Mouse (Mus musculus) spleen, postnatal 14 days (tissue): Measurements from ENCODE around the gene Hdac4.
A peak's percentile ranks its signal among the peaks of the same experiment; 100 is the strongest.

Experiments used
- DNase-seq, 2 experiments: peaks; one replicate each; pipeline ENCODE4 v3.0.0; 2021 to 2022; ENCODE audit warnings: low spot score in 2 of 2

The Hdac4 gene

DNA sequence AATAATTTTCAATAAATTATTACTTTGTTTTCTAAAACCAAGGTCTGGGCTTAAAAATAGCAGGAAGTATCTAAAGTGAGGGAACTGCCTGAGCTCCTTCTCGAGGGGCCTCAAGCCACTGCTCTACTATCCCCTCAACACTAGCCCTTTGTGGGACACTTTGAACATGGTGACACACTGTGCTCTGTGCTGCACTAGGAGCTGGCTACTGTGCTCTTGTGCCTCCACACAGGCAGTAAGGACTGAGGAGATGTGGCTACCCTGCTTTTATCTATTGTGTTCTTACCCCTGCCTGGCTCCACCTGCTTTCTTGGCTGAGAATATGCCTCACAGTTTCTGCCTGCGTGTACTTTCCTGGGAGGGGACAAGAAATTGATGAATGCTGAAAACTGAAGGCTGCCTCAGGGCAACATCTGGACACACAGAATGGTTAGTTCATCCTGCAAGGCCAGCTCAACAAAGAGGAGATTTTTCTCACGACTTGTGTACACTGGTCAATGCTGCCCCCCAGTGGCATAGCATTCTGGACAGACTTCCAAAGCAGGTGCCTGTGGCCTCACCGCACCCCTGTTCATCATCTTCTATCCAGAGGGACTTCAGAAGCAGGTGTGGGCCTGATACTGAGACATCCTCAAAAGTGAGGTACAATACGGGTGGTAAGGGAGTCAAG, 226.7 kb downstream of the Hdac4 start:
- DNase-seq = no peak

DNA sequence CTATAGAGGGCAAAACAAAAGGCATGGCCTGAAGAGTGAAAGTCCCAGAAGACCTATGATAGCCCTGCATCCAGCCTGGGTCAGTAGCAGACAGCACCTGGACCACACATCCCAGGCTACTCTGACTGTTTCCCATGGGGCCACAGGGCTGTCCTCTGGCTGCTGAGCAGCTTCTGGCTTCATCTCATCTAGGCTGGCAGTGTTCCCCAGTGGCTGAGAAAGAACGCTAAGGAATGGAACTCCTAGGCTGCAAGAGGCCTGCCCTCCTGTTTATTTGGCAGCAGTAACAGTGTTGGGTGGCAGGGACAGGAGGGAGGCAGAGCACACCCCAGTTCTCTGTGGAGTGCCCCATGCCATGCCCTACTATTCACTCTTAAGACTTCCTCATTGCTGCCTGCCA, 228.5 kb downstream of the Hdac4 start:
- no peak for DNase-seq

DNA sequence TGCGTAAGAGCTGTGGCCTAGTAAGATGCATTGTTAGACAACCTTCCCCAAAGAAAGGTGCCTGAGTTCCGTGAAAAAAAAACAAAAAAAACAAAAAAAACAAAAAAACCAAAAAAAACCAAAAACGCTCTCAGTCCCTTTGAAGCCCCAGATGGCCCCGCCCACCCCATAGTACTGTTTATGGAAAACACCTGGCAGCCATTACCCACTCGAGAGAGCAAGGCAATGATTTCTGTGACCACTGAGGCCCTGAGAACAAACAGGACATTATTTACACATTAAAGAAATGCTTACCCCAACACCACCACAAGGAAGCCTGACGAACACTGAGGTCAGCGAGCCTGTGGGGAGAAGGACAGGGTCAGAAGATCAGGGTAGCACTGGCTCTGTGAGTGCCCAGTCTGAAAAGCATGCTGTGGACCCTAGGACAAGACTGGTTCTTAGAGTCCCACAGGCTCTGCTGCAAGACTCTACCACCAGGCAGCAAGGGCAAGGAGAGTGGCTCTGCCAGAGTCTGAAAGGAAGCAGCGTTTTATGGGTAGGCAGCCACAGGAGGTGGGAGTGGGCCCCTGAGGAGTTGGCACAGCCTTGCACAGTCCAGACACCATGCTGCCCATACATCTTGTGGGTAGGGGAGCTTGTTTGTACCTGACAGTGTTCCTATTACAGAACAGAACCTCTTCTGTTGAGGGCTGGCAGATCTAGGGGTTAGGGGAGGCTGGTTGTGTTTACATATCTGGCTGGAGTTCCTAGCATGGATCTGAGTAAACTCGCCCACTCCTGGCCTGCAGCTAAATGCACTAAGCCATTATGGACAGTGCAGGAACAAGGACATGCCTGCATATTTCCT, 230.8 kb downstream of the Hdac4 start:
- DNase-seq = no peak

DNA sequence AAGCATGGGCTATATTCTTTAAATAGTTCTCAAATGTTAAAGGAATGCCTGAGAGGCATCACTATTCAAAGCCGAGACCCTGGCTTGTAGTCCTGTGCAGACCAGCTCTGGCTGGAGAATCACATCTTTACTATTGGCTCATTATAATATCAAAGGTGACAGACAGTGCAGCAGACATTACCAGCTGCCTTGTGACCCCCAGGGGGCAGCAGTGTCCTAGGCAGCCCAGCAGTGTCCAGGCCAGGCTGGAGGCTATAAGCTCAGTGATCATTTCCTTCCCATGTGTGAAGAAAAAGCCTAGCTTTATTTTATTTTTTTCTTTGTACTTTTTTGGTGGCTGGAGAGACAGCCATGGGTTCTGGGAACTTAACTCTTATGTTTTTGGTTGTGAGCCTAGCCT, 233.2 kb downstream of the Hdac4 start:
- DNase-seq = peak; percentile 21 to 51

DNA sequence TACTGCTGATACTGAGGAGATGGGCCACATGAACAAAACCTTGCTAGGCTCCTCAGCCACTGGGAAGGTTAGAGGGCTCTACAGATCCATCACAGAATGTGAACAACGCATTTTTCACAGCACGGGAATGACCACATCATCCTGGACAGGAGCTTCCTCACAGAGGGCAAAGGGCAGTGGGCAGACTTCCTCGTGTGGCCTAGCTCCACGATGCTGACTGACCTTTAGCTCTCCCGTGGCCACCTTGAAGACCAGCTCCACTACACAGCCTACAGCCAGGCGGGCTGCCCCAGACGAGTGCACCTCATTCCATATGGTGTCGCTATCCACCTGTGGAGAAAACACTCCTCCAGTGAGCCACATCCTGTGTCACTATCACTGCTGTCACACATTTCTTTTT, 234.3 kb downstream of the Hdac4 start:
- DNase-seq = no peak

DNA sequence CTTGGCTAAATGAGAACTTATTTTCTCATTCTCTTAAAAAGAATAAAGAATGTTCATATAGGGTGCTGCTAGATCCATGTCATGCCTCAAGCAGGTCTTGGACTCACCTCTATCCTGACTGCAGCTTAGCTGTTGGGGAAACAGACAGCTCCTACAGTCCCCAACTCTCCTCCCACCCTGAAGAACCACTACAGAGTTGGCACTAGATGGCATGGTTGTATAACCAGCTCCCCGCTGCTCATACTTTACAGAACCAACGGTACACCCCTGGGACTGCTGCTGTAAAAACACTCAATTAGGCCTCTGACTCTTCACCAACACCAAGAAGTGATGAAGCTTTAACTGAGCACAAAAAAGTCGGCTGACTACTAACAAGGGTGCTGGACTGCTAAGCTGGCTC, 235.6 kb downstream of the Hdac4 start:
- DNase-seq = no peak

DNA sequence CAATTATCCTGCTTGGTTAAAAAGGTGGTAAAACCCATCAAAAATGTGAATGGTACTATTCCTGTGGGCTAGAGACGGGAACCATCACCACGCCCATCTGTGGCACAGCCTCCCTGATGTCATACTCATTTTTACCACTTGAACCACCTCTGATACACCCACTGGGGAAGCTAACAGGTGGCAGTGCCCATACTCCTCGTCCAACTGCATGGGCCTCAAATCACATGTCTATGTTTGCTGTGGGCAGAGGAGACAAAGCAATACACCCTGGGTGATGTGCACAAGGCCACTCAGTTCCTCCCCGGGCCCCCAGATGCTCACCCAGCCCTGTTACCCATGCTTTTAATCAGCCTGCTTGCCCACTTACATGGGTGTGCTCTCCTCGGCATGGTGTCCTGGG, 236.5 kb downstream of the Hdac4 start:
- no peak for DNase-seq

DNA sequence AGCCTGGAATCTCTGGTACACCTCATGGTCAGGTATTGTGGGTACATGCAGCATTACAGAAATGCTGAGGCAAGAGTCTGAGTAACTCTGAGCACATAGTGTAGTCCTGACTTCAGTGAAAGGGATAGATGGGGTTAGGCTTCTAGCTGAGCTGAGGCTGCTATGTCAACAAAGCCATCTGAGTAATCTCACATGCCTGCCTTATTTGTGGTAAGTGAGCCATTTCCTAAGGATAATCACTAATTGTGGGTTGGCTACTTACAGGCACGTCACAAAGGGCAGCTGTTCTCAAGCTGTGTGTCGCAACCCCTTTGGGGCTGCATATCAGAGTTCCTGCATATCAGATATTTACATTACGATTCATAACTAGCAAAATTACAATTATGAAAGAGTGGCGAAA, 239.3 kb downstream of the Hdac4 start:
- DNase-seq = no peak

DNA sequence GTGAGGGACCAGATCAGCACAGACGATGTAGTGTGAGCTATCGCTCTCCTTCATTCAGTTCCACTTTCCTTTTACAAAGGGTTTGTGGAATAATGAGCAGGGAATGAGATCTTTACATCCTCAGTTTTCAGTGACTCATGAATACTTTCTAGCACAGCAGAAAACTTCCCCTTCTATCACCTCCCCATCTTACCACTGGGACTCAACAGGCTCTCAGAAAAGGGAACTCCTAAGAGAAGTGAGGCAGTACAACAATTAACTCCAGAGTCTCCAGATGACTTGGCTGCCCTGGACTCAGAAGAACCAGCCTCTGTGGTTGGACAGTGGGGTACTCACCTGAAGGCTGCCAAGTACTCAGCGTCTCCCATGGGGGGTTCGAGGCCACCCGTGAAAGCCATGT, 240.5 kb downstream of the Hdac4 start:
- no peak for DNase-seq

DNA sequence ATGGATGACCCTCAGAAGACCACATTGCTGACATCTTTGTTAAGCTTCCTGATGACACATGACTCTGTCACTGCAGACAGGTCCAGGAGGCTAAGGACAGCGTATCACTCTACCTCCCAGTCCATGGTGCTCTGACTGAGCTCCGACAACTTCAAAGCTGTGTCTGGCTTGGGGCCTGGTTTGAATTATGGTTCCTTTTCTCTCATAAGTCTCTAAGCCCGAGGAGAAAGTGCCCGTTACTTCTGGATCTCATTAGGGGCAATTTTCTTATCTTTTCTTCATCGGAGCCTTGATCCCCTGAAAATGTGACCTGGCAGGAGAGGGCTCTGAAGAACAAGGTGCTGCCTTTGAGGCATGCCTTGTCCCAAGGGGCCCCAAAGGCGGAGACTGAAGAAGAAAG, 242.6 kb downstream of the Hdac4 start:
- DNase-seq = no peak

DNA sequence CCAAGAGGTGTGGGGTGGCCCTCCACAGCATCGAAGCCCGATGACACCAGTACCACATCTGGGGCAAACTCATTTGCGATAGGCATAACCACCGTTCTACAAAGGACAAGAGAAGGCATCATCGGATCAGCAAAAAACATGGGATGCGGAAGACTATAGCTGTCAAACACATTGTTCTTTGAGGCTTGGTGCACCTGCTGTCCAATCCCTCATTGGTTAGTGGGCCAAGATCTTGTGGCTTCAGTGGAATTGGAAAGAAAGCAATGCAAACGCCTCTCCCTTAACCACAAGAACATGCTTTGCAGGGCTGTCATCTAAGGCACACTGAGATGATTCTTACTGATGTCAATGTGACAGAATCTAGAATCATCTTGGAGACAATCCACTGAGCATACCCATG, 248.1 kb downstream of the Hdac4 start:
- DNase-seq = no peak

DNA sequence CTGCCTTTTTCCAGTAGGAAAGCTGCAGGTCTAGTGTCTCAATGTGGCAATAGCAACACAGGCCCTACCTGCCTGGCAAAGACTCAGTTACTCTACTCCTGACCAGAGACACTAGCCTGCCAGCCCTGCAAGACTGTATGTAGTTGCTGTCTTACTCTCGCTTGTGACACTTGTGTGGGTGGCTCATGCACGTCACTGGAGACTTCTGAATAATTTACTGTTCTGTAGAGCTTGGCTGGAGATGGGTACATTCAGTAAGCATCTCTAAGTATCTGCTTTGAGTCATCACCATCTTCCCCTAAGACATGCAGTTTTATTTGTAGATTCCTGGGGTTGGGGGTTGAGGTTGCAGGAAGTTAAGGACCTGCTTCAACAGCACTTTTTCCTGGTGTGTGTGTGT, 252.9 kb downstream of the Hdac4 start:
- no peak for DNase-seq

DNA sequence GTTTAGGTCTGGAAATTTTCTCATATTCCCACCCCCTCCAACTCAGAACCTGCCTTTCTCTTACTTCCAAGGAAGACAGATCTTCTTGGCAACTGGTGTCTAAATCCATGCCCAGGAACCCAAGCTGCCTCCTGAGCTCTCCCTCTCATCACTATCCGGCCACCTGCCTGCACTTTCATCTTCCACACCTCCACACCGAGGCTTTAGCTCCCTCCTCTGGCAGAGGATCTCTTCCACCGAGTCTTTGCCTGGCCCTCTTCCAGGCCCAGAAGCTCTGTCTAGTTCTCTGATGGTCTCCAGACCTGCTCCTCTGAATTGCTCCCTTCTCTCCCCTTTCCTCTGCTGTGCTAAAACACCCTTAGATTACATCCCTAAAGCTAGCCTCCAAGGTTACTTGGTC, 253.5 kb downstream of the Hdac4 start:
- no peak for DNase-seq

DNA sequence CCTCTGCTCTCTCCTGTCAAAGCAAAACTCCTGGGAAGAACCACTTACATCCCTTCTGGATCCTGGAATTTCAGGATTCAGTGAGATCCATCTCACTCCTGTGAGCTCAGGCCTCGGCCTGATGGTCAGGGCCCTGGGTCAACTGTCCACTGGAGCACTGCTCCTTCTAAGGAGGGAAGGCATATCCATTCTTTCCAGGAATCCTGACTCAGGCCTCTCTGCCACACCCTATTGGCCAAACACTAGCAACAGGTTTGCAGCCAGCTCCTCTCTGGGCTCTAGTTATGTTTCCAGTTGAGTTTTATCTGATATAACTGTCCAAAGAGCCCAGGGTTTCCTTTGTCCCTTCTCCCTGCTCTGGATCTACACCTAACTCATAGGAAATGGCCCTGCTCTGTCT, 254.4 kb downstream of the Hdac4 start:
- no peak for DNase-seq

DNA sequence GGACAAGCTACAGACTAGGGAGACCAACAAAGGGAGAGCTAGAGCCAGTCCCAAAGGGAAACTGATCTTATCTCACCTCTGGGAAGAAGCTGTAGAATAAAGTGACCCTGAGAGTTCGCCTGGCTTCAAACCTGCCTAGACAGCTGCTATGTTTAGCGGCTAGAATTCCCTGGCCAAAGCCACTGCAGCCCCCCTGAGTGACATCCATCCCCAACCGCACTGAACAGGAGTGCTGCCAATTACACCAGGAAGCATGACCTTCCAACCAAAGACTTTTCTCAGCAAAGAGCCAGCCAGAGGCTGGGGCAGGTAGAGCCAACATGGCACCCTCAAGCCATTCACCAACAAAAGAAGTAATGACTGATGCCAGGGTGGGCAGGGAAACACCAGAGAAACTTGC, 260.3 kb downstream of the Hdac4 start:
- no peak for DNase-seq

DNA sequence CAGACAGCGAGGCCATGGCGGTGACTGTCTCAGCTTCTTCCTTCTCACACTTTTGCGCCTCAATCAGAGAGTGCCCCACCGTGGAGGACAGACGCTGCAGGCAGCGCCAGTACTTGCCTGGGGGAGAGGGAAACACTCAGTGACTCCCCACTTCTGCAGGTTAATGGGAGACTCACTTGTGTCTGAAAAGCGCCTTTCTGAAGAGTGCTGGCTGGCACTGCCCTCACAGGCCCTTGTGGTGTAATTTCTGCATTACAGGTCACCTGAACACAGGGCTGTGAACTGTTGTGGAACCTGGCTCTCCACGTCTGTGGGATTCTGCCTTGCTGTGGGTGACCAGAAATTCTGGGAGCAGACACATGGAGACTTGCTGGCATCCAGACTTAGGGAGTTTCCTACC, 261.8 kb downstream of the Hdac4 start:
- no peak for DNase-seq

DNA sequence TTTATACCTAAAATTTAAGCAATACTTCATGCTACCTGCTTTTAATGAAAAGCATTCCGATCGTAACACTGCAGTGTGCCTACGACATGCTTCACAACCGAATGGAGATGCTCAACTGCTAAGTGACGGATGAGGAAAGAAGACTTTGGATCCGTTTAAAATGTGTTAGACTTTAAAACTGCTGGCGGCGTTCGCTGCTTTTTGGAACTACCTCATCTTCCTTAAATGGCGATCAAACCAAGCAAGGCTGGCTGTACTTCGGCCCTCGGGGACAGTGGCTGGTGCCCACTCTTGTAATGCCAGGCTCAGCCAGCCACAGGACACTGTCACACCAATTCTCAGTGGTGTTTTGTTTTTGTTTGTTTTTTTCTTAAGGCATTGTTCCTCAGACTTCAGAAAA, 263.3 kb downstream of the Hdac4 start:
- DNase-seq = no peak

DNA sequence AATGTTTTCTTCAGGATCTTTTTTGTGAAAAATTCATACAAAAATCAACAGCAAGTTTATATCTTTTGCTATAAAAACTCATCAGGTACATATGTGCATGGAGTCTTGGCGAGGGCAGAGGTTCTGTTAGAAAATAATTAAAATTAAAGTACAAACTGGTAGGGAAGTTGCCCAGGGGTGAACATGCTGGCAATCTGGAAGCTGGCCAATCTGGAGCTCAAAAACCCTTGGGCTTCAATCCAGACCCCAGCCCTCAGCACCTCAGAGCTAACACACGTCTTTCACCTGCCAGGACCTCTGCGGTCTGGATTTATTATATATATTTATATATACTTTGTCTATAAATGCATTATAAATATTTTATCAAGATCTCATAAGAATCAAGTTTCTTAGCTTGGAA, 263.7 kb downstream of the Hdac4 start:
- no peak for DNase-seq

DNA sequence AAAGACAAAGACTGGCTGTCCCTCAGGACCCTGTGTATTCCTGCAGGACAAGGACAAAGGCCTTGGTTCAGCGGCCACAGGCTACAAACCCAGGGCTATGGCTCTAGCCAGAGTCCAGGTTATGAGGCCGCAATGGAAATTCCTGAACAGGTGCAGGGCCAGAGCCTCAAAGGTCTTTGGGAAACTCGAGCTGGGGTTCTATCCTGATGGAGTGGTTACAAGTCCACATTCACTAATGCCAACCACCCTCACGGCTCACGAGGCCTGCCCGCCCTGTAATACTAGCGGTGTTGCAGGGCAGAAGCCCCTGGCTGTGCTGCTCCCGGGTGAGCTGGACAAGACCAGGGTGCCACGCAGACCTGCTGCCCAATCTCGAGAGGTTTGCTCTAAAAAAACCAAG, 264.3 kb downstream of the Hdac4 start:
- DNase-seq = no peak

DNA sequence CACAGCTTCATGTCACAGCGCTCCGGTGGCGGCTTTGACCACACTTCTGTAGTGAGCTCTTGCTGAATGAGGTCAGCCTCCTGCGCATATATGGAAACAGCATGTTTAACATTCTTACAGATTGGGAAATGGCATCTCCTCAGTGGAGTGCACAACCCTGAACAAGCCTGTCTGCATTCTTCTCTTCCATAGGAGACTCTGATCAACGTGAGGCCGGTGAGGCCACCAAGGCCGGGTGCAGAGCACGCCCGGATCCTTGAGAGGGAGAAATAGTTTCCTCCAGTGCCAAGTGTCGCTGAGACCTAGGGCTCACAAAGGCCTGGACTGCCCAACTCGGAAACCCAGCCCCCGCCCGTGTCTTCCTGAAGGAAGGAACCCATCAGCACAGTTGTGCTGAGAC, 266.4 kb downstream of the Hdac4 start:
- DNase-seq = no peak

DNA sequence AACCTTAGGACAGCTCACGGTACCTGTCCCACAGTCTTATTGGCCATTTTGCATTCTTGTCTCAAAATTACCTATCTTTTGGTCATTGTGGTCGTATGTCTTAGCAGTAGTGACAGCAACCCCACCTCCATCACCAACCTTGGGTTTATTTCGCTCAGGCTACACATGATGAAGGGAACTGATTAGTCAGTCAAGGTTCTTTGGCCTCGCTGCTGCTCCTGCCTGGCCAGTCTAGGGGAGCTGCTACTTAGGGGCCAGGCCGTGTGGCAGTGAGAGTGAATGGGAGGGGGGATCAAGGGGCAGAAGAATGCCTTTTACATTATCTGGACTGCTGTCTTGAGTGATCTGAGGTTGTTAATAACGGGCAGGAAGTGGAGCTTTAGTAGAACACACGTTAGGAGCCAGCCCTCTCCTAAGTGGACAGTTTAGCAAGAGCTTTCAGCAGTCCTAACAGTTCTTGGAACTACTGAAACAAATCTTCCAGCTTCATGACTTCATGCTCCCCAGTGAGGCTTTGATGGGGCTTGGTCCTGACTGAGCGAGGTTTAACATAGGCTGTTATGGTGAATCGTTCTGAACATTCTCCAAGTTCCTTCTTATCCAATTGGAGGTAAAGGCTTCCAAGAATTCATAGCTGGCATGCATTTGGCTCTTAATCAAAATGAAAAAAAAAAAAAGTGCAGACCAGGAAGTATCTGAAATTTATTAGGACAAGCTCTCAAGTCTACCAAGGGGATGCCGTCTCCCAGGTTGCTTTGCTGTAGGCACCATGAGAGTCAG, 267.8 kb downstream of the Hdac4 start:
- no peak for DNase-seq

DNA sequence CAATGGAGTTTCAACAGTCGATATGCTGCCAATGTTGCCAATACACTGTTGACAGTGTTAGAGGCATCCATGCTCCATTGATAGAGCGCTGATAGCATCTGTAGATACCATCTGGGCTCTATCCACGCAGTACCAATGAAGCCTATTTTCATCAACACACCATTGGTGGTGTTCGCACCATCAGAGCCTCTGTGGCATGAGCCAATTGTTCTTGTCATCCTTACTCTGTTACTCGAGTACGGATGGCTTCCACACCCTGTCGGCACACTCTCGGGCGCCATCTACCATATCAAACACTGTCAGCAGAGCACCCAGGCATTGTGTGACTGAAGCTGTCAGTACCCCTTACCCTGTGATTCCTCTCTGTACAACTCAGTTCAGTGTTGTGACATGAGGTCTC, 271.9 kb downstream of the Hdac4 start:
- DNase-seq = no peak
